Mouse (Mus musculus): ENCODE data around the gene Zmpste24.

- TF ChIP-seq POLR2A (IDR thresholded peaks at IDR 0.05; ENCODE audit: extremely low read depth, insufficient read depth, low read length) (no peak), CTCF (IDR thresholded peaks at IDR 0.05; ENCODE audit: extremely low read depth, insufficient read depth, low read length) (peak; percentile 61)
Observed at GRCm38 (mm10) chr4:121056342-121056741, 41.7 kb downstream of the Zmpste24 start.
